Mouse (Mus musculus): Measurements from ENCODE around the gene Tra2a. TPM values are rescaled to one million over a fixed set of nuclear protein-coding genes. Genes with fewer than 3 reads are reported as not detected.

Gene Tra2a
- polyA plus RNA-seq, 1 experiment = 166 TPM

- Histone ChIP-seq H3K4me1 (ENCODE audit: control insufficient read depth, insufficient read depth, low read length) (no peaks in the 10 kb centered on the region), H3K4me3 (replicated peaks; ENCODE audit: control insufficient read depth, low read depth, low read length) (peak overlapping the region; percentile 61), H3K27ac (ENCODE audit: control insufficient read depth, insufficient read depth, low read depth, low read length, poor library complexity) (peak overlapping the region; percentile 26; the same call in 1 of the 2 replicates)
- WGBS = 1% methylated on average over 56 of the region's 56 CpGs
- TF ChIP-seq POLR2A (IDR thresholded peaks at IDR 0.05; ENCODE audit: borderline replicate concordance, control insufficient read depth, low read depth, low read length) (no peak), CTCF (IDR thresholded peaks at IDR 0.05; ENCODE audit: control insufficient read depth, insufficient read depth, low read length) (no peak)
Observed at GRCm38 (mm10) chr6:49217581-49218274, 46.1 kb downstream of the Tra2a start.

DNA sequence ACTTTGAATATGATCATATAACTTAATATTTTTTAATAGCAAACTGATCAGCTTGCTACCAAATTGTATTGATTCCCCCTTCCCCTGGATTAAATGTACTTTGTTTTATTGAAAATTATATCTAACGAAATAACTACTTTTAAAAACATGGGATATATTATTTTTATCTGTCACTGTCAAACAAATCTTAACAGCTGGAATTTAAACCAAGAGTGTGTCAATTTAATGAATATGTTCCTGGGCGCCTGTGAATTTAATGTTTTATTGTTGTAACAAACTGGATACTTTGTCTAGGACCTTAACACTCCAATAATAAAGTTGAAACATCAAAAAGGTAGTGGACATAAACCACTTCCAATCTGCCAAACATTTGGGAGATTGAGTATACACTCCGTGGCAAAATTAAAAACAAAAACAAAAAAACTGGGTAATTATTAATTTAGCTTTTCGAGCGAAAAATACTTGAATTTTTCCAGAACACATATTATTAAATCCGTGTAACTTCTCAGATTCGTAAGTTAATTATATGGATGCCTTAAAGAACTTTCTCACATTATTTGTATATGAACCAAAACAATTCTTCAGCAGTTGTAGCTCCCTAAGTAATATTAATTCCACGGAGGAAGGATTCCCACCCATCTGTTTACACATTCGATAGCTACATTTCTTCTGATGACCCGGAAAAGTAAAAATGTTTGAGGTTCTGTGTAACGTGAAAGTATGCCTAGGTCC is 46.9 kb downstream of the Tra2a start:
- peak overlapping the region; percentile 26; the same call in 1 of the 2 replicates for H3K27ac ChIP-seq (ENCODE audit: control insufficient read depth, insufficient read depth, low read depth, low read length, poor library complexity)
- TF ChIP-seq CTCF (IDR thresholded peaks at IDR 0.05; ENCODE audit: control insufficient read depth, insufficient read depth, low read length) (no peak), POLR2A (IDR thresholded peaks at IDR 0.05; ENCODE audit: borderline replicate concordance, control insufficient read depth, low read depth, low read length) (no peak)
- H3K4me3 ChIP-seq (replicated peaks; ENCODE audit: control insufficient read depth, low read depth, low read length) = peak overlapping the region; percentile 61
- WGBS = 19% methylated on average over 11 of the region's 11 CpGs
- no peaks in the 10 kb centered on the region for H3K4me1 ChIP-seq (ENCODE audit: control insufficient read depth, insufficient read depth, low read length)

DNA sequence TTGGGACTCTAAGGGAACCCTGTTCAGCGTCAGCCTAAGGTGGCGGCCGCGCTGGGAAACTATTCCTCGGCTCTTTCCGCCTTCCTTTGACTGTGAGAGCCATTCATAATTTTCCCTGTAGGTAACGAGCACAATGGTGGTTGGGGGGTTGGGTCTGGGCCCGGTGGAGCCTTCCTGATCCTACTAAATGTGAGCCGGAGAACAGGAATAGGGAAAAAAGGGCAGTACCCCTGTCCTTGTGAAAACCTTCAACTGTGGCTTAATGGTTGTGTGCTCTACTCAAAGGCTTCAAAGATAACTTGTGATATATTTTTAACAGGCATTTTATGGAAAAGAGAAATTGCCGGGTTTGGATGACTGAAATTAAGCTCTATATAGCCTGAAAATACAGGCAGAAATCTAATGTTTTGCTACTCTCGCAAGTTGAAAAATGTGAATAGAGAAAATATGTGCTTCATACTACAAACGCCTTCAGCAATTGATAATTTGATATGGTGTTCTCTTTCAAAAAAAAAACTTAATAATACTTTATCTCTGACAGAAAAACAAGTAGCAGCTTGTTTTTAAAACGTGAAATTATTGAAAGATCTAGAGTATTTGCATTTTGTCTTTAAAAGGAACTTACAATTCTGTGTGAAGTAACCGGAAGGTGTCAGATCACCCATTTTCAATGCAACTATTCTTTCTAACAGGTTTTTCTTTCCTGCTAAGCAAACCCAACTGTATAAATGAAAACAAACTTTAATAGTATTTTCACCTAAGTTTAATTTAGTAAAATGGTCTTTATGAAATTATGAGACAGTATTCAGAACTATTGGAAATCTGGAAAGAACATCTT is 47.9 kb downstream of the Tra2a start:
- TF ChIP-seq POLR2A (IDR thresholded peaks at IDR 0.05; ENCODE audit: borderline replicate concordance, control insufficient read depth, low read depth, low read length) (no peak), CTCF (IDR thresholded peaks at IDR 0.05; ENCODE audit: control insufficient read depth, insufficient read depth, low read length) (no peak)
- WGBS = 11% methylated on average over 14 of the region's 14 CpGs
- Histone ChIP-seq H3K4me1 (ENCODE audit: control insufficient read depth, insufficient read depth, low read length) (no peaks in the 10 kb centered on the region), H3K4me3 (replicated peaks; ENCODE audit: control insufficient read depth, low read depth, low read length) (no peak overlapping the region), H3K27ac (ENCODE audit: control insufficient read depth, insufficient read depth, low read depth, low read length, poor library complexity) (no peak overlapping the region)

- Histone ChIP-seq H3K4me3 (replicated peaks; ENCODE audit: control insufficient read depth, low read depth, low read length) (peak within 1 kb of the TSS; percentile 31), H3K27ac (ENCODE audit: control insufficient read depth, insufficient read depth, low read depth, low read length, poor library complexity) (no peak within 1 kb of the TSS; the same call in 1 of the 2 replicates), H3K4me1 (ENCODE audit: control insufficient read depth, insufficient read depth, low read length) (no peaks in the 10 kb centered on the region; the same call in 1 of the 2 replicates)
- under 1% methylated on average over 67 of the region's 68 CpGs for WGBS
- no peak for TF ChIP-seq POLR2A (IDR thresholded peaks at IDR 0.05; ENCODE audit: borderline replicate concordance, control insufficient read depth, low read depth, low read length)
- no peak for TF ChIP-seq CTCF (IDR thresholded peaks at IDR 0.05; ENCODE audit: control insufficient read depth, insufficient read depth, low read length)
Observed at GRCm38 (mm10) chr6:49214928-49215747, 48.7 kb downstream of the Tra2a start, which contains the start of gene Igf2bp3. TSS of gene Igf2bp3 (minus strand) at chr6:49214957.

DNA sequence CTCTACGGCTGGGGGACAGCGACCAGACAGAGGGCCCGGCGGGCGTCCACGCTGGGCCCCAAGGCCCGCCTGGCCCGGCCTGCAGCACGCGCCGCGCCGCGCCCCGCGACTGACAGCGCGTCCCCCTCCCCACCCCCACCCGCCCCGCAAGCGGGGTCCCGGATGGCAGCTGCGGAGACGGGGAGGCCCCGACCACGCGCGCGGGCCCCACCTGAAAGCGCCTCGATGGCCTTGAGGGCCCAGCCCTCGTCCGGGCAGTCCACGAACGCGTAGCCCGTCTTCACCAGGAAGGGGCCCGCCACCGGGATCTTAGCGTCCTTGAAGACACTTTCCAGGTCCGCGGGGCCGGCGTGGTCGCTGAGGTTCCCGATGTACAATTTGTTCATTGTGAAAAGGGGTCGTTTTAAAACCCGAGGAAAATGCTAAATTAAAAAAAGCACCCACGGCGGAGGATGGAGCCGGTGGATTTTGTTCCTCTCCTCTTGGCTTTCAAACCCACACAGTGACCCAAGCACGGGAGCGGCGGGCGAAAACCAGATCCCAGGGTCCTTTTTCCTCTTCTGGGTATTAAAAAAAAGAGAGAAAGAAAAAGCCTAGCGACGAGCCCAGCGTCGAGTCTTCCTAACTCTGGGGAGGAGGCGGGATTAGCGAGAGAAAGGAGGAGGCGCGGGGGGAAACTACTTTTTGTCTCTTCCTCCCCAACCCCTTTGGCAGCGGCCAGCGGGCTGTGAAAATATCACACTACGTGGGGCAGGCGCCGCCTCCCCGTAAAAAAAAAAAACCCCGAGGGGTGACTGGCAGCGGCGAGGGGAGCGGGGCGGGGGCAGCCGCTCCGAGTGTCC is 49.5 kb downstream of the Tra2a start:
- Histone ChIP-seq H3K4me1 (ENCODE audit: control insufficient read depth, insufficient read depth, low read length) (no peaks in the 10 kb centered on the region; the same call in 1 of the 2 replicates), H3K4me3 (replicated peaks; ENCODE audit: control insufficient read depth, low read depth, low read length) (peak overlapping the region; percentile 31), H3K27ac (ENCODE audit: control insufficient read depth, insufficient read depth, low read depth, low read length, poor library complexity) (no peak overlapping the region; the same call in 1 of the 2 replicates)
- TF ChIP-seq CTCF (IDR thresholded peaks at IDR 0.05; ENCODE audit: control insufficient read depth, insufficient read depth, low read length) = no peak
- TF ChIP-seq POLR2A (IDR thresholded peaks at IDR 0.05; ENCODE audit: borderline replicate concordance, control insufficient read depth, low read depth, low read length) = no peak
- WGBS = 1% methylated on average over 76 of the region's 76 CpGs

GRCm38 (mm10) chr6:49213581-49214085 is 50.2 kb downstream of the Tra2a start:
- H3K4me1 ChIP-seq (ENCODE audit: control insufficient read depth, insufficient read depth, low read length) = no peaks in the 10 kb centered on the region; the same call in 1 of the 2 replicates
- 1% methylated on average over 45 of the region's 50 CpGs for WGBS
- TF ChIP-seq CTCF (IDR thresholded peaks at IDR 0.05; ENCODE audit: control insufficient read depth, insufficient read depth, low read length) (no peak), POLR2A (IDR thresholded peaks at IDR 0.05; ENCODE audit: borderline replicate concordance, control insufficient read depth, low read depth, low read length) (no peak)
- H3K27ac ChIP-seq (ENCODE audit: control insufficient read depth, insufficient read depth, low read depth, low read length, poor library complexity) = no peak overlapping the region; the same call in 1 of the 2 replicates
- H3K4me3 ChIP-seq (replicated peaks; ENCODE audit: control insufficient read depth, low read depth, low read length) = peak overlapping the region; percentile 5
